Mouse (Mus musculus) NIH3T3 (cell line): ENCODE data around the gene Ang2.

Experiments
- DNase-seq: peaks from one replicate; pipeline ENCODE4 v3.0.0-alpha.2; 2012; ENCODE audit warnings: low read depth

Ang2 gene

DNA sequence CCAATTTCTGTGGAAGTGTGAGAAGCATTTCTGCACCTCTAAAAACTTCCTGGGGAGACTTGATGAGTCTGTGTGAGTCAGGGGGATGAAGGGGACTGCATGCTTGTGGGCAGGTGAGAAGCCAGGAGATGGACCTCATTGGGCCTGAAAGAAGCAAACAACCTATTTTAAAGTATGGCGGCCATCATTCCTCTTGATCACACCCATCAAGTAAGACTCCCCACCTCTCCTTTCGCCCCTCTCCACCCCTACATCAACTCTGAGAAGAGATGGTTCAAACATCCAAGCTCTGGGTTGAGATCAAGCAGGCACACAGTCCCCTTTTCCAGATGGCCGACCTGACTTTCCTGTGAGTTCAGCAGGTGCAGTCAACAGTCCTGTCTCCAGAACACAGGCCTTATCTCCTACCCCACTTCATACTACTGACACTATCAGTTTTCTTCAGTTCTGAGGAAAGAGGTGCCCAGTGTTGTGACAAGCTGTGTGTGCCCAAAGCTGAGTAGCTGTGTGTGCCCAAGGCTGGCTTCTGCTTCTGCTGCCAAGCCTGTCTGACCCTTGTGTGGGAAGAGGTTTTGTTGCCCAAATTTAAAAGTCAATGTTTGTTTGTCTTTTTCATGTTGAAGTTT is 48.6 kb downstream of the Ang2 start:
- DNase-seq = no peak

DNA sequence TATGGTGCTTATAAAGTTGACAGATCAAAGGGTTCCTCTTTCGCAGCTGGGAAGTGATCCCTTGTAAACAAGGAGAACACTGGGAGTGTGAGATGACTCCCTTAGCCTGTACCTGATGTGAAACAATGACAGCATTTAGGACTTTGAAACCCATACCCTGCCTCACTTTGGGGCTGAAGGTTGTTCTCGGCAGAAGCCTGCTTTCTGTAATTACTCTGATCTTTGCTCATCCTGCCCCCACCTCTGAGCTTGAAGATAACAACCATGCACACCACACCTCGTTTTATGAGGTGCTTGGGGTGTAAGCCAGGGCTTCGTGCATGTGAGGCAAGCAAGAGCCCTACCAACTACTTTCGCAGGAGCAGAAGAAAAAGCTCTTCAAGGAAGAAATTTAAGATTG is 49.8 kb downstream of the Ang2 start:
- no peak for DNase-seq

GRCm38 (mm10) chr14:51148006-51148405 is 50.9 kb downstream of the Ang2 start:
- no peak for DNase-seq

GRCm38 (mm10) chr14:51146685-51147084 is 52.3 kb downstream of the Ang2 start, which contains the start of gene Rnase1:
TSS of gene Rnase1 (minus strand) at chr14:51146785.
- DNase-seq = no peak

DNA sequence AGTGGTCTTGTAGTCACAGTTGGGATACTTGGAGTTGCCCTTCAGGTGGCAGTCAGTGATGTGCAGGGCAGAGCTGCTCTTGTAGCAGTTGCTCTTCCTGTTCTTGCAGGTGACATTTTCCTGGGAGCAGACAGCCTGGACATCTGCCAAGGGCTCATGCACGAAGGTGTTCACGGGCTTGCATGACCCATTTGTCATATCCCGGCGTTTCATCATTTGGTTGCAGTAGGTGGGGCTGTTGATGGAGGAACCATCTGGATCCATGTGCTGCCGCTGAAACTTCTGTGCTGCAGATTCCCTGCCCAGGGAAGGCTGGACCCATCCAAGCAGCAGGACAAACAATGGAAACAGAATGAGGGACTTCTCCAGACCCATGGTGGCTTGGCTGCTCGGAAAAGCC is 53.4 kb downstream of the Ang2 start:
- DNase-seq = no peak
